Mouse (Mus musculus) T-helper 1 cell (primary cell): ENCODE data around the gene Elf1.

Experiments
- in situ Hi-C: fragments of 300-600 bp; cut with MboI, MseI; formaldehyde crosslinking; loops from one replicate; pipeline ENCODE4 v1.15.1; 2025; ENCODE audit warnings: high pct_unique_total_duplicates

Gene Elf1

DNA sequence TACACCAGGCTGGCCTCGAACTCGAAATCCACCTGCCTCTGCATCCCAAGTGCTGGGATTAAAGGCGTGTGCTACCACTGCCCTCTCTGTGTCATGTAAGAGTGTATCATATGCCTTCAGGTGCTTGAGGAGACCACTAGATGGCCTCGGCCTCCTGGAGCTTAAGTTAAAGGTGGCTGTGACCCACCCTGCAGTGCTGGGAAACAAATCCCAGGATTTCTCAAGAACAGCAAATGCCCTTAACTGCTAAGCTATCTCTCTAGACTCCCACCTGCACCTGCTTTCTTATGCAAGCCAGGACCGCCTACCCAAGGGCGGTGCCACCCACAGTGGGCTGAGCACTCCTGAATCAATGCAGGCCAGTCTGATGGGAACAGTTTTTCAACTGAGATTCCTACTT, 83.8 kb downstream of the Elf1 start:
- in situ Hi-C loops: no loop called here

DNA sequence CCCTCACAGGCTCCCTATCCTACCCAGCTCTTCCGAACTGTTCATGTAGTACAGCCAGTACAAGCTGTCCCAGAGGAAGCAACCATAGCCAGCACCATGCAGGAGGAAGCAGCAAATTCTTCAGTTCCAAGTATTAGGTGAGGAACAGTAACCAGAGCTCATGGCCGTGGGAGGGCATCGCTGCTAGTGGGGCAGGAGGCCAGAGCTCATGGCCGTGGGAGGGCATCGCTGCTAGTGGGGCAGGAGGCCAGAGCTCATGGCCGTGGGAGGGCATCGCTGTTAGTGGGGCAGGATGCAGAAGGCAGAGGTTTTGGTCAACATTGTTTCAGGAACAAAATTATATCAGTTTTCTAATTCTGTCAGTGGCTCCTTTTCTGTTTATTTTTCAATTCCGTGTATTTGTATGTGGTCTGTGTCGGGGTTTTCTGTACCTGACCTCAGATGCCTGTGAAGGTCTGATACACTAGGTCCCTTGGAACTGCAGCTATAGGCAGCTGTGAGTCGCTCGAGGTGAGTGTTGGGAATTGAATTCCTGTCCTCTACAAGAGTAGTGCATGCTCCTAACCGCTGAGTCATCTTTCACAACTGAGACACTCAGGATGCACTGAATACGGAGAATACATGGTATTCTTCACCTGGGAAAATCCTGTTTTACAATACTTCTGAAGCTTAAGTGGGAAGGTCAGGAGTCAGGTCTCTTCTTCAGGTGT, 92.6 kb downstream of the Elf1 start:
- in situ Hi-C loops: no loop called here

DNA sequence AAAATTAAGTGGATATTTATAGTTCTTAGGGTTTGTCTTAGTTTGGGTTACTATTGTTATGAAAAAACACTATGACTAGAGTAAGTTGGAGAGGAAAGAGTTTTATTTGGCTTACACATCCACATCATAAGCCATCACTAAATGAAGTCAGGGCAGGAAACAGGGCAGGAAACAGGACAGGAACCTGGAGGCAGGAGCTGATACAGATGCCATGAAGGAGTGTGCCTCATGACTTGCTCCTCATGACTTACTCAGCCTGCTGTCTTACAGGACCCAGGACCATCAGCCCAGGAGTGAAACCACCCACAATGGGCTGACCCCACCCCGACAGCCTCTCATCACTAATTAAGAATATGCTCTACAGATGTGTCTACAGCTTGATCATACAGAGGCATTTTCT, 93.4 kb downstream of the Elf1 start:
- in situ Hi-C loops: no loop called here

- in situ Hi-C loops: no loop called here
Observed at GRCm38 (mm10) chr14:79583526-79584245, 102.7 kb downstream of the Elf1 start.

DNA sequence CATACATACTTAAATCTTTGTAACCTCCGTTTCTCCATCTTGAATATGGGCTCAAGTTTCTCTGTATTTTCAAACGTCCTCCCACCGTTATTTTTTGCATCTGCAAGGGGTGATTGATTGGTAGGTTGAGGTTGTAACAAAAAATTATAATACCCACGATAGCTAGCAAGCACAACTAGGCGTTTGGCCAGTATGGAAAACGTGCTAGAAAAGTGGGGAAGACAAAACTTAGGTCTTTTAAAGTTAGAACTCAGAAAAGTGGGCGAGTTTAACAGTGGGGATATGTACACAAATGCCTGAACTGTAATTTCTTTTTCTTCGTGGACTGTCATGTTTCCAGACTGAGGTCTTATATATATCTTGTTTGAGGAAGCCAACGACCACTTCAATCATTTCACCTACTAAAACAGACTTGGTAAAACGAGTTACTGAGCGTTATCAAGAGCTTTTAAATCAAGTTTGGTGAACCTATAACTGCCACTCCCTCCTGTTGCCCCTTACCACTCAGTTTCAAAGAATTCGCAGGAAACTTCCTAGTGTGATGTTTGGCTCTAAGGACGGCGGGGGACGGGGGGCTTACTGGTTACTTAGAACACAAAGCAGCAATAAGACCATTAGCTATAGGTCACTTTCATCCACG, 105.6 kb downstream of the Elf1 start:
- in situ Hi-C loops: loop anchor here (5.0 kb wide), 1 partner anchor 199 kb away; no protein-coding TSS in a partner anchor

- in situ Hi-C loops: loop anchor here (5.0 kb wide), 1 partner anchor 200 kb away; no protein-coding TSS in a partner anchor
Observed at GRCm38 (mm10) chr14:79587139-79587851, 106.3 kb downstream of the Elf1 start, which contains the start of gene Sugt1. Gene Sugt1 (plus strand): TSS chr14:79587691.

- in situ Hi-C loops: loop anchor here (5.0 kb wide), 1 partner anchor 201 kb away; no protein-coding TSS in a partner anchor
Observed at GRCm38 (mm10) chr14:79587852-79588229, 106.8 kb downstream of the Elf1 start.

GRCm38 (mm10) chr14:79588534-79588951, 107.5 kb downstream of the Elf1 start:
- in situ Hi-C loops: loop anchor here (5.0 kb wide), 1 partner anchor 201 kb away; no protein-coding TSS in a partner anchor

- in situ Hi-C loops: loop anchor here (5.0 kb wide), 1 partner anchor 202 kb away; no protein-coding TSS in a partner anchor
Observed at GRCm38 (mm10) chr14:79589401-79589800, 108.4 kb downstream of the Elf1 start.

GRCm38 (mm10) chr14:79590916-79591315, 109.9 kb downstream of the Elf1 start:
- in situ Hi-C loops: no loop called here

- in situ Hi-C loops: no loop called here
Observed at GRCm38 (mm10) chr14:79591611-79592010, 110.6 kb downstream of the Elf1 start.

DNA sequence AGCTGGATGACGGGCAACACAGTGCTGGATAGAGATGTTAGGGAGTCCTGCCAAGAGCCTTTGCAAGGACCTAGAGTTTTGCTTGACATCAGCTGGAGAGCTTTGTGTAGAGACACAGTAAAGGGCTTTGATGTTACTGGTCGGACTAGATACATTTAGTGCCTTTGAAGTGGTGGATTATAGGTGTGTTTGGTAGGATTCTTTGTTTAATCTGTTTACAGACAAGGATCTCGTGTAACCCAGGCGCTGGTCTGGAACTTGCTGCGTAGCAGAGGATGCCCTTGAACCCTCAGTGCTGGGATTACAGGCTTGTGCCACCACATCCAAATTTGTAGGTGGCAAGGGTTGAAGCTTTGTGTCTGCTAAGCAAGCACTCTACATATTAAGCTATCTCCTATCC, 113.1 kb downstream of the Elf1 start:
- in situ Hi-C loops: no loop called here

DNA sequence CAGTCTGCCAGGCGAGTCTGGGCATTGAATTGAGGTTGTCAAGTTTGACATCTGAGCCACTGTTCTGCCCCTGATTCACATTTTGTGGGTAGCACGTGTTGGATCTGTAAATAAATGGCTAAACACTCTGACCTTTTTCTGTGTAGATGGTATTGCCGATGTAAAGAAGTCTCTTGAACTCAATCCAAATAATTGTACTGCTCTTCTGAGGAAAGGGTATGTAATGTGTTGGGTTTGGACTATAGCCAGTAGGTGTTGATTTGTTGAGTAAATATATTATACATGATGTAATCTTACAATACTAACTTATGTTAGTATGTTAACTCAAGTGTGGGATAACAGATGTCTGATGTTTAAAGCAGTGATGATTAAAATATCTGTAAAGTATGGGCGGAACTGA, 115.6 kb downstream of the Elf1 start:
- in situ Hi-C loops: no loop called here

- in situ Hi-C loops: no loop called here
Observed at GRCm38 (mm10) chr14:79605881-79606280, 124.9 kb downstream of the Elf1 start.

GRCm38 (mm10) chr14:79606392-79606791, 125.4 kb downstream of the Elf1 start:
- in situ Hi-C loops: no loop called here

- in situ Hi-C loops: no loop called here
Observed at GRCm38 (mm10) chr14:79606867-79607266, 125.9 kb downstream of the Elf1 start.

DNA sequence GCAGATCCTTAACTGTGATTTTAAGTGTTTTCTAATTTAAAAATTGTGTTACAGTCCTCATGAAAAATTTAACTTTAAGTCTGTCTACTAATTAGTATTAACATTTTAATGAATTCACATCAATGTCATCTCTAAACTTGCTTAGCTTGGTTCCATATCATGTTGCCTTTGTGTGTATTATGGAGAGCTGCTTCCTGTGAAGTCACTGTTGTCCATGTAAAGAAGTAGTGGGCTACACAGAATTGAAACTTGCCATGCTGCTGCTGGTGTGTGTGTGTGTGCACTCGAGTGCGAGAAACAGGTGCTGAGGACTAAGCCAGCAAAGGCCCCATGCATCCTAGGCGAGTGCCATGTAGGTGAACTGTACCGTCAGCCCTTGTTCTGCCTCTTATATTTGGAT, 126.4 kb downstream of the Elf1 start:
- in situ Hi-C loops: no loop called here

DNA sequence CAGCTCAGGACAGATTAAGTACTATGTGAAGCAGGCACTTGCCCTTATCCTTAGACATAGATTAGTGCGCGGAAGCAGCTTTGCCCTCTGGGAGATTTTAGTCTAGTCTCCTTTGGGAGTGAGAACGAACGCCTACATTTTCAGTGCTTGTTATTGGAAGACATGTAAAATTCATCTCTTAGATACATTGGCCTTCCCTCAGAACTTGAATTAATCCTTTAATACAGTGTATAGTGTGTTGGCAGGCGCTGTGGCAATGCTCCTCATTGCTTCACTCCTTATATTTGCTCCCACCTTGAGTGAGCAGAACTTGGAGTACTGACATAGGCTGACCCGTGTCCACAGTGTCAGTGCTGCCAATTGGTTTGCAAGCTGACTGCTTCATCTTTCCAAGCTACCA, 127.3 kb downstream of the Elf1 start:
- in situ Hi-C loops: no loop called here

DNA sequence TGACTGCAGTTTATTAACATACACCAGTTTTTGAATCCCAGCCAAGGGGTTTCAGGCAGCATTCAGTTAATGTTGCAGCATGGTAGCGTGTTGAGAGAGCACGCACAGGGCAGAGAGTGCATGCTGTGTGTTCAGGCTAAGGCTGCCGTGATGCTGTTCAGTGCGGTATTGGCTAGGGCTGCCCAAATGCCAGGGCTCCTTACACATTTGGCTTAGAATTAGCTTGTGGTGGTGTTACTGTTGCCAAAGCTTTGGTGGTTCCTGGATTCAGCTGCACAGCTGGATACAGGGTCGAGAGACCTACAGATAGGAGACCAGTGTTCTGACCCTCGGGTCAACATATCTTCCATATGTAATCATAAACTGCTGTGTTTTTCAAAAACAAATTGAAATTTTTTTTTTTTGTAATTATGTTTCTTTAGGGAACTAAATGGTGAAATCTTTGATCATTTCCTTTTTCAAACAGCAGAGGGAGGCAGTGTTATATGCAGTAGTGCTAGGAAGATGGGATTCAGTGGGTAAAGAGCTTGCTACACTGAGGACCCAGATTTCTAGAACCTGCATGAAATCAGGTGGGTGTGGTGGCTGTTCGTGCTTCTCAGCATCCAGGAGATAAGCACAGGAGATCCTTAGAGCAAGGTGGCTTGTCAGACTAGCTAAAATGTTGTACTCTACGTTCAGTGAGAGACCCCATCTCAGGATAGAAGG, 136.3 kb downstream of the Elf1 start:
- in situ Hi-C loops: no loop called here

DNA sequence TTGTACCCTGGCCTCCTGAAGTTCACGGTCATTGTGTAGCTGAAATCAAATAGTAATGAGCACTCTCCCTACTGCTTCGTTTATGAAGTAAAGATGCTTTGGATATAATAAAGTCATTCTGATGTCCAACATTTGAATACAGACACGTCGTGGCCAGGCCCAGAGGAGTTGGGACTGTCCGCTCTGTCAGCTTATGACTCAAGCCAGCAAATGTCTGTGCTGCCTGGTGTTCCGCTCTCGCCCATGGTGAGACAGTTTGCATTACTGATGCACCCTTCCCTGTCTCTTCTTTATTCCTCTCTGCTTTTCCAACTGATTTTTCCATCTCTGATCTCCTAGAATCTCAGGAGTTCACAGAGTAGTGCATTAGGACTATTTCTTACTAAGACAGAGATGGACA, 138.8 kb downstream of the Elf1 start:
- in situ Hi-C loops: no loop called here

GRCm38 (mm10) chr14:79621143-79621542, 140.1 kb downstream of the Elf1 start:
- in situ Hi-C loops: no loop called here
